Mouse (Mus musculus): Measurements from ENCODE around the gene Irak4.
A peak's percentile ranks its signal among the peaks of the same experiment; 100 is the strongest.

GRCm38 (mm10) chr15:94601339-94601738 is 57.9 kb downstream of the Irak4 start:
- TF ChIP-seq CTCF (IDR thresholded peaks at IDR 0.05; ENCODE audit: low read depth, low read length) = peak; percentile 46
- no peak for TF ChIP-seq EP300 (IDR thresholded peaks at IDR 0.05; ENCODE audit: insufficient read depth, low read depth, low read length)
- TF ChIP-seq POLR2A (IDR thresholded peaks at IDR 0.05; ENCODE audit: insufficient read depth, low read length) = no peak

Data from ES-Bruce4 (cell line).